Mouse (Mus musculus): ENCODE measurements around the gene Adamts2.

Adamts2 gene

GRCm38 (mm10) chr11:50624239-50624638, 22.4 kb downstream of the Adamts2 start:
- DNase-seq, result peak; percentile 85

GRCm38 (mm10) chr11:50624720-50625119, 22.8 kb downstream of the Adamts2 start:
- peak; percentile 72 for DNase-seq

GRCm38 (mm10) chr11:50628915-50629314, 27.0 kb downstream of the Adamts2 start:
- DNase-seq, result no peak

- DNase-seq, result no peak
Observed at GRCm38 (mm10) chr11:50630462-50630861, 28.6 kb downstream of the Adamts2 start.

GRCm38 (mm10) chr11:50632270-50632669, 30.4 kb downstream of the Adamts2 start:
- DNase-seq, result peak; percentile 87

GRCm38 (mm10) chr11:50635051-50635590, 33.2 kb downstream of the Adamts2 start:
- DNase-seq, result peak; percentile 70

GRCm38 (mm10) chr11:50637026-50637425, 35.1 kb downstream of the Adamts2 start:
- no peak for DNase-seq

GRCm38 (mm10) chr11:50638197-50638867, 36.4 kb downstream of the Adamts2 start:
- DNase-seq, result no peak

- DNase-seq, result no peak
Observed at GRCm38 (mm10) chr11:50638868-50639220, 37.0 kb downstream of the Adamts2 start.

- no peak for DNase-seq
Observed at GRCm38 (mm10) chr11:50642583-50642982, 40.7 kb downstream of the Adamts2 start.

GRCm38 (mm10) chr11:50646148-50646547, 44.3 kb downstream of the Adamts2 start:
- DNase-seq, result peak; percentile 84

GRCm38 (mm10) chr11:50648143-50648807, 46.4 kb downstream of the Adamts2 start:
- peak; percentile 55 for DNase-seq

GRCm38 (mm10) chr11:50650037-50650436, 48.2 kb downstream of the Adamts2 start:
- DNase-seq, result no peak

GRCm38 (mm10) chr11:50653746-50654431, 52.0 kb downstream of the Adamts2 start:
- peak; percentile 73 for DNase-seq

- DNase-seq, result no peak
Observed at GRCm38 (mm10) chr11:50658826-50659225, 56.9 kb downstream of the Adamts2 start.

GRCm38 (mm10) chr11:50662176-50662575, 60.3 kb downstream of the Adamts2 start:
- no peak for DNase-seq

GRCm38 (mm10) chr11:50664826-50665225, 62.9 kb downstream of the Adamts2 start:
- DNase-seq, result no peak

- DNase-seq, result peak; percentile 81
Observed at GRCm38 (mm10) chr11:50669542-50670362, 67.9 kb downstream of the Adamts2 start.

GRCm38 (mm10) chr11:50670363-50670725, 68.5 kb downstream of the Adamts2 start:
- peak; percentile 47 for DNase-seq

- no peak for DNase-seq
Observed at GRCm38 (mm10) chr11:50670881-50671280, 69.0 kb downstream of the Adamts2 start.

- no peak for DNase-seq
Observed at GRCm38 (mm10) chr11:50671376-50671775, 69.5 kb downstream of the Adamts2 start.

- DNase-seq, result no peak
Observed at GRCm38 (mm10) chr11:50671820-50672310, 70.0 kb downstream of the Adamts2 start.

GRCm38 (mm10) chr11:50672866-50673265, 71.0 kb downstream of the Adamts2 start:
- DNase-seq, result no peak
